Mouse (Mus musculus) retina, adult 2 months (tissue): ENCODE results near the gene Ndufa7.
"Not testable (repeated sequence)": the region's sequence is repeated elsewhere in the genome, so short reads cannot be mapped to it uniquely, and the experiment has no call there.

Experiments
- DNase-seq: peaks from one replicate; pipeline ENCODE4 v3.0.0-alpha.2; 2012; ENCODE audit warnings: low read depth, low spot score

Ndufa7 gene

DNA sequence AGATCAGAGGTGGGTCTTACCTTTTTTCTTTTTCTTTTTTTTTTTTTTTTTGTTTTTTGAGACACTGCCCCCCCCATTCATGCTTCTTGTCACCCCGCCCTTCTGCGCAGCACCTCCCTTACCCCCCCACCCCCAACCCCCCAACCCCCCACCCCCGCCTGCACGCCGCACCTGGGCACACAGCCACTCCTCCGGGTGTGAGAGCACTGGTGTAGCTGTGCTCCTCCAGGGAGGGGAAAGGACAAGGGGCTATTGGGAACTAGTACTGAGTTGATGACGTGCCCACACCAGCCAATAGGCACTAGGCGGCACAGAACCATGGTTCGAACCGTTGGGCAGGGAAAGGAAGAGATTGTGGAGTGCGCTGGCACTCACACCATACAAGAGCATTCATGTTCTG, 50.0 kb downstream of the Ndufa7 start:
- no peak for DNase-seq

DNA sequence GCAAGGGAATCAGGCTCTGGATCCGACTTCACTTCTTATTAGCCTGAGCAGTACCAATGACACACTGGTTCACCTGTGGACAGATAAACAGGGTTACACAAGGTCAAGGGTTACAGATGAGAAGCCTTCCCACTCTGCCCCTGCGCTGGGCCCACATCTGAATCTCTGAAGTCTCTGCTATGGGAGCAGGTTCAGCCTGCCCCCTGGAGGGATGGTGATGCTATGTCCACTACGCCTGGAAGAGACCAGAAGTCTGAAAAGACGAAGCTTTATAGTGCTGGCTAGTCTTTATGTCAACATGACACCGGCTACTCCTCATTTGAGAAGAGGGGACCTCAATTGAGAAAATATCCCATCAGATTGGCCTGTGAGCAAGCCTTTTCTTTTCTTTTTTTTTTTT, 51.4 kb downstream of the Ndufa7 start:
- not testable (repeated sequence) for DNase-seq

DNA sequence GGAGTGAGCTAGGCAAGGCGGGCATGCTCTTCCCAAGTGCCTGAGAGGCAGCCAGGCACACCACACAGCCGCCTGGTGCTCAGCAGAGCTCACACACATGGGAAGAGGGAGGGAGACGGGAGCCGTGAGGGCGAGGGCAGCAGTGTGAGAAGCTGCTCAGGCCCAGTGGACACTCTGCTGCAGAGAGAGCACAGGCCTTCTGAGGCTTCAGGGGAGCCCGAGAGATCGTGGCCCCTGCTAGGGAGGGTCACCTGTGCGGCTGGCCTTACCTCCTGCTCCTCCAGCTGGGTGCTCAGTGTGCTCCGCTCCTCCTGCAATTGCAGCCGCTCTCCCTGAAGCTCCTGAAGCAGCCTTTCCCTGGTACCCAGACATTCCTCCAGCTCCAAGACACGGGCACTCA, 59.9 kb downstream of the Ndufa7 start:
- DNase-seq, result not testable (repeated sequence)

DNA sequence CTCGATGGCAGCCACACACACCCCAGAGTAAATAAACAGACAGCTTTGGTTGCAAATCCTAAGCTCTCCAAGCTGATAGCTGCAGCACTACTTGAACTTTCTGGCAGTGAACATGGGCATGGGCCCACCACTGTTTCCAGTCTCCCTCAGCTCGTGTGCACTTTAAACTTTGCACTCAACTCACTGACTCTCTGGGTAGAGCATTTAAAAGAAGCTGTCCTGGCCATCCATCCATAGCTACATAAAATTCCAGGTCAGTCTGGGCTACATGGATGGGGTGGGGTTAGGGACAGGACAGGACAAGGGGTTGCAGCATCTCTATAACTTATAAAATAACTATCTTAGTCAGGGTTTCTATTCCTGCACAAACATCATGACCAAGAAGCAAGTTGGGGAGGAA, 63.4 kb downstream of the Ndufa7 start:
- DNase-seq, result not testable (repeated sequence)
